Mouse (Mus musculus) ES-CJ7 (cell line): ENCODE measurements around the gene Ep400.

Source experiments
- DNase-seq: peaks from one replicate; pipeline ENCODE4 v3.0.0; 2011; ENCODE audit warnings: low read depth, low spot score

Ep400 gene

DNA sequence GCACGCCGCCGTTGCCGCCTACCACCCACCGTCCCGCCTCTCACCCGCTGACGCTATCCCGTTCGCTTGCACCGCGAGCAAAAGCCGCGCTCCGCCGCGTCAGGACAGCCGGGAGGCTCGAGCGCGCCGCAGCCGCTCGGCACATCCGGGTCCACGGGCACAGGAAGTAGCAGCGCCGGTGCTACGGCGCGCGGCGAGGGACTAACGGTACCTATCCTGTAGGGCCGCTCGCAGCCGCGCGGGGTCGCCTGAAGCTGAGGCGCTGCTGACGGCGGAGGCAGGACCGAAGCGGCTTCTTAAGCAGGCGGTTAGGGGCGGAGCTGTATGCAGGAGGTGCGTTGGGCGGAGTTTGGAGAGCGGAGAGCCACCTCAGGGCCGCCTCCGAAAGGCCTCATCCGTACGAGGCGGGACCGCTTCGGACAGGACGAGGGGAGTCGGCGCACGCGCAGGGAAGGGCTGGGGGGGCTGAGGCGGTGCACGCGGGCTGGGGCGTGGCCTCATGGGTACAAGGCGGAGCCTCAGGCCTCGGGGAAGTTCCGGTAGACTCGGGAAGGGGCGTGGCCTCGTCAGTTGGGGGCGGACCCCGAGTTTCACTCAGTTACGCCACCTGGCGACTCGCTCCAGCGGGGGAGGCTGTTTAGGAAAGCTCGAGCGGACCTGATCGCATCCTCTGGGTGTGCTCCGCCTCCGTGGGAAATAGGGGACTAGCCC is at the start of gene Ep400:
TSS of gene Ep400 (minus strand) at position 270 of the 711 bp plus-strand sequence.
- peak; percentile 100 for DNase-seq

DNA sequence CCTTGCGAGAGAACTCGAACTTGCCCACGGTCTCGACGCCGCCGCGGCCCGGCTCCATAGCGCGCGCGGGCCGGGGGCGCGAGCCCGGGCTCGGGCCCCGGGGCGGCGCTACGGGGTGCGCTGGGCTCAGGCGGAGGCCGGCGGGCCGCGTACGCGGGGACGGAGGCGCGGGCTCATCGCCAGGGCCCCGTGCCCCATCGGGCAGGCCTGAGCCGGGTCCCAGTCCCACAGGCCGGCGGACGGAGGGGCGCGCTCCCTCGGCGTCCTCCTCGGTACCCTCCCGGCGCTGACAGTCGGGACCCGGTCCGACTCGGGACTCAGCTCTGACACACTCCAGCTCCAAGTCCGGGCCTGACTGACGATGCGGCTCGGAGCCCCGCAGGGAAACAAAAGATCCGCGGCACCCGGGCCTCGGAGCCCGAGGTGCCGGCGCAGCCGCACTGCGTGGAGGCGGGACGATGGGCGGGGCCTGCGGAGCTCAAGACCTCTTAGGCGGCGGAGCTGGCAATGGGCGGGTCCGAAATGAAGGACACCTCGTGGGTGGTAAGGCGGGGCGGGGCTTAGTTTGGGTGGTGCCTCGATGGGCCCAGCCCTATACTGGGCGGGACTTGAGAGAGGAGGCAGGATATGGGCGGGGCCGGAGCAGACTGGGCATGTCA is 39.3 kb upstream of the Ep400 start, which contains the start of gene Ulk1:
TSS of gene Ulk1 (minus strand) at position 431 of the 659 bp plus-strand sequence.
- DNase-seq: peak; percentile 99

GRCm38 (mm10) chr5:110808821-110809666 is 38.5 kb upstream of the Ep400 start:
- peak; percentile 89 for DNase-seq

DNA sequence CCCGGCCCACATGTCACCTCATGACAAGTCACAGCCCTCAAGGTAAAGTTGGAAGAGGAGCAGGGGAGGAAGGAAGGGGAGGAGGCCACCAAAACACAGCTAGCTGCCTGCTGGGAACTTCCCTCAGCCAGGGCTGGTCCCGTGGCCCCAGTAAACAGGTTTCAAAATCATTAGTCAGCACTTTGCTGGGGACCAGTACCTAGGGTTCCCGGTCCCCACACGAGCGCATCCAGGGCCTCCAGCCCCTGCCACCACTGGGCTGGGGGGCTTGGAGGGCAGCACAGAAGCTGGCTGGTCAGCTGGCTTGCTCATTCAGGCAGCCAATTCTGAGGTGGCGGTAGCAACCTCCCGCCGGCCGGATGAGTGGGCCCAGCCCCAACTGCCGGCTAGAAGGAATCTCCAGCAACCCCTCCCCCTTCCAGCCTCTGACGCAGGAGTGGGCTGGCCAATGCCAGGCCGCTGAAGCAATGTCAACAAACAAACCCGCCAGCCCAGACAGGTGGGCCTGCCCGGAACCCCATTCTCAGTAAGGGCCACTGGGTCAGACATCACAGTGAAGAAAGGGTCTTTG is 37.6 kb upstream of the Ep400 start:
- peak; percentile 85 for DNase-seq

DNA sequence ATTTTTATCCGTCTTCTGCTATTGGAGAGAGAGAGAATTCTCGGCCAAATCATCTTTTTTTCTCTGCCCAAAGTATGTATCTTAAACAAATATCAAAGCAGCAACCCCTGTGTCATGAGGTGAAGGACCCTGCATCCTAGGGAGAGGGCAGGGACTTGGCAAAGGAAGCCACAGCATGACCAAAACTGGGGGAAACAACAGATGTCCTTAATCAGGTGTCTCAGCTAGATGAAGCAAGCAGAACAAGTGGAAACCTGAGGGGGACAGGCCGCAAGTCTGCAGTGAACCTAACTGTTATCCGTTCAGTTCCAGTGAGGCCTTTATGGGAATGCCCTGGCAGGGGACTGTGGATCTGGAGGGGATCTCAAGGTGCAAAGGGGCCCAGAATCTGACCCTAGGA is 36.9 kb upstream of the Ep400 start:
- no peak for DNase-seq

- peak; percentile 85 for DNase-seq
Observed at GRCm38 (mm10) chr5:110806676-110807075, 36.2 kb upstream of the Ep400 start.

DNA sequence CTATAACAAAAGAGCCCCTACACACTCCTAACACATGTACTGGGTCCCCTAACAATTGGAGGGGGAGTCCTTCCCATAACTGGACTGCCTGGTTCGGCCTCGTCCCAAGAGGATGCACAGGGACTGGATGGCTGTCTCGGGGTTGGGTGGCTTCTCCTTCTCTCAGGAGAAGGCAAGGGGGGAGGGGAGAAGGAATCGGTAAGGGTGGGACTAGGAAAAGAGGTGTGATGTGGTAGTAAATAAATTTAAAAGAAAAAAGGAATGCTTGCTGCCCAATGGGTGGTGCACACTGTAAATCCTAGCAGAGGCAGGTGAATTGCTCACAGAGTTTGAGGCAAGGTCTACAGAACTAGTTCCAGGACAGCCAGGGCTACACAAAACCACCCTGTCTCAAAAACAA is 35.6 kb upstream of the Ep400 start:
- peak; percentile 93 for DNase-seq

- peak; percentile 99 for DNase-seq
Observed at GRCm38 (mm10) chr5:110804012-110804743, 33.7 kb upstream of the Ep400 start.

GRCm38 (mm10) chr5:110802809-110803208 is 32.3 kb upstream of the Ep400 start:
- no peak for DNase-seq

DNA sequence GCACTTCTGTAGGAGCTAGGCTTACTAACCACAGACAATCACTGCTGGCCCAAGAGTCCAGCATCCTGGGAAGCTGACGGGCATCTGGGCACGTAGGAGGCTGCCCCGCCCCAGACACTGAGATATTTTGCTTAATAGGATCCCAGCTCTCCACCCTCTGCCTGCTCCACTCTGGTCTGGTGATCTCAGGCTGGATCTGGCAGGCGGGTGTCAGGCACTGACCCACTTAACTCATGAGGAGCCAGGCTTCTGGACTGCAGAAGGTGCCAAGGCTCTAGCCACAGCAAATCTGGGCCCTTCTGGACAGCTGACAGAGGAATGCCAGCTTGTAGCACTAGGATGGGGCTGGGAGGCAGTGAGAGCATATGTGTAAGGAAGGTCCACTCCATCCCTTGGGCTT is 31.7 kb upstream of the Ep400 start:
- DNase-seq: no peak

DNA sequence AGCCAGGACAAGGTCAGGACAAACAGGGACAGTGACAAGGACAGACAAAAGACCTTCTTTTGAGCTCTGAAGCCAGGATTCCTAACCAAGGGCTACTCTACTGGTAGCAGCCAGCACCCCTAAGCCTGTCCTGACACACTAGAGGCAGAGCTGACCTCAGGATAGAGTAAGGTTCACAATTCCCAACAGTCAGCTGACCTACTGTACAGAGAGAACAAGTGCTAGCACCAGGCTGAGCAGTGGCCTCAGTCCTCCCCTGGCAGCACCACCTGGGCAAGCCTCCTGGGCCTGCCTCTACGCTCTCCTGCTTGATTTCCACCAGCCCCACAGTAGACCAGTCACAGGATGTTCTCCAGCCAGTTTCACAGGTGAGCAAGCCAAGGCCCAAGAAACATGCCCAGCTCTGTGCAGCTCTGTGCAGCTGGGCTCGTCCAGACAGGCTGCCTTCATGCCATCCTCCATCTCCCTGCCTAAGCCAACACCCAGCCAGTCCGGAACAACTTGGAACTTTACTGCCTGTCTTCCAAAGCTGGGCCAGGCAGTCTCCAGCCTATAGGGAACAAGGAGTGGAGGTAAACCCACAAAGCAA is 30.6 kb upstream of the Ep400 start:
- DNase-seq: no peak

DNA sequence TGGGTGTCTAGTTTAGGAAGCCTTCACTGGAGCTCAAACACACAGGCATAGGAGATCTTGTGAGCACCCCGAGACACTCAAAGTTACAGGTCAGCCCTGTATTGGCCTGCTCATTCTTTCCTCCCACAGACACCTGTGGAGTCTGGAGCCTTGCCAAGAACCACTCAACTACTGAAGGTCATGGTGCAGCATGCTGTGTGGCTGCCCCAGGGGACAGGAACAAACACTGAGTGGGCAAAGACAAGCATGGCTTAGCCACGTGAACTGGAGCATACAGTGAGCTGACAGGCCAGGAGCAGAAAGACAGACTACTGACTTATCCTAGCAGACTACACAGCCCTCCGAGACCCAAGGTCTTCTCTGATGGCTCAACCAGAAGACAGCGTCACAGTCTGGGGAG is 27.2 kb upstream of the Ep400 start:
- no peak for DNase-seq

GRCm38 (mm10) chr5:110794363-110794762 is 23.8 kb upstream of the Ep400 start:
- no peak for DNase-seq

- peak; percentile 74 for DNase-seq
Observed at GRCm38 (mm10) chr5:110788684-110789083, 18.2 kb upstream of the Ep400 start.

GRCm38 (mm10) chr5:110786081-110786835 is 15.7 kb upstream of the Ep400 start:
- DNase-seq: peak; percentile 62

DNA sequence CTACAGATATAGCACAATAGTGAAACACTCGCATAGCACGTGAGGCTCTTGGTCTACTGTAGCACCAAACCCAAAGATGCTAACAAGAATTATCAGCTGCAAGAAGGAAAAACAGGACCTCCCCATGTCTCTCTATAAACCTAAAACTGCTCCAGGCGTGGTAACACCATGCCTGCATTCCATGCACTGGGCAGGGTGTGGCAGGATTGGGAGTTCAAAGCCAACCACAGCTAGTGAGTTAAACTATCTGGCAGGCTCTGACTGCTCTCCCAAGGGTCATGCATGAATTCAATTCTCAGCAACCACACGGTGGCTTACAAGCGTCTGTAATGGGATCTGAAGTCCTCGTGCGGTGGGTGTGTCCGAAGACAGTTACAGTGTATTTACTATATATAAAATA is 12.6 kb upstream of the Ep400 start:
- no peak for DNase-seq

- no peak for DNase-seq
Observed at GRCm38 (mm10) chr5:110781529-110782238, 11.2 kb upstream of the Ep400 start.

DNA sequence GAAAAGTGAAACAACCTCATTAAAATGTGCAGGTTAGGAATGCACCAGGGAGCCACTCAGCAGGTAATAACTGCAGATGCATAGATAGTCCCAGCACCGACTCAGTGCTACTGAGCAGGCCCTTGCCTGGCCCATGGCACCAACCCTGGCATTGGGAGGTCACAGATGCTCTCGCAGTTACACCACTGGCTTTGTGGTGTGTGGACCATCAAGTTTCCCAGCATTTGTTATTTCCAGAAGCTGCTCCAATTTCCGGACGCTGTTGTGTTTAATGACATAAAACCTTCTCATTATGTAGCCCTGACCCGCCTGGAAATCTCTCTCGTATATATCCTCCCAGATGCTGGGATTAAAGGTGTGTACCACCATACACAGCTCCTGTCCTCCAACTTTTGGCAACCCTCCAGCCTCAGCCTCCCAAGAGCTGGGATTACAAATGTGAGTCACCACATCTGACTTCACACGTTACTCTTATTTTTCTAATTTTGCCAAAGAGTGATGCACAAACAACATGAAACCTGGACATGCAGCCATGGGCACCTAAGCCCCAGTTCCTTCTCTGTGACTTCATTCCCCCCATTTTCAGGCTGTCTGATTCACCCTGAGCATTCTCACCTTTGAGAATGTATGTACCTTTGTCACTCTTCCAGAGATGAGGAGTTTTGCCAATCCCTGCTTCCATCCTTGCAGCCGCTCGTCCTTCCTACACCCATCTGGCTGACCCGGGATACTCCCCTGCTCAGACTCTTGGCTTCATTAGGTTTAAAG is 10.4 kb upstream of the Ep400 start:
- DNase-seq: no peak
